Mouse (Mus musculus) embryo, embryonic 11.5 days (tissue): ENCODE results near the gene Tmc1.

Experiments used
- DNase-seq: peaks from one replicate; pipeline ENCODE4 v3.0.0-alpha.2; 2012; ENCODE audit warnings: low read depth, low spot score

Gene Tmc1

DNA sequence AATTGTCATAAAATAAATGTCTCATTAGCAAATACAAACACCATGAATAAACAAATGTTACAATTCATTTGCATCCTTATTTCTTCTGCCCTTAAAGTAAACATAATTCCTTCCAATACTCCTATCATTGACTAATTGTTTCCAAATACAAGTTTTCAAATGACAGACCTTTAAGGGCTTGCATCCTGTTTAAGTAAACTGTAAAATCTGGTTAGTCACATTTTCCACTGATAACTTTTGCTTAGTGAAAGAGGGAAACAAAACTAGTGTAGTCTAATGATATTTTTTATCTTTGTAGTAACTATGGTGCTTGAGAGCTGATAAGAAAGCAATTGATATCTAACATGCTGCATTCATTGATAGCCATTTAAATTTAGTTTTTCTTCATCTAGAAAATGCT is 154.5 kb downstream of the Tmc1 start:
- DNase-seq, result no peak

GRCm38 (mm10) chr19:20797558-20798101 is 156.4 kb downstream of the Tmc1 start:
- DNase-seq, result no peak

DNA sequence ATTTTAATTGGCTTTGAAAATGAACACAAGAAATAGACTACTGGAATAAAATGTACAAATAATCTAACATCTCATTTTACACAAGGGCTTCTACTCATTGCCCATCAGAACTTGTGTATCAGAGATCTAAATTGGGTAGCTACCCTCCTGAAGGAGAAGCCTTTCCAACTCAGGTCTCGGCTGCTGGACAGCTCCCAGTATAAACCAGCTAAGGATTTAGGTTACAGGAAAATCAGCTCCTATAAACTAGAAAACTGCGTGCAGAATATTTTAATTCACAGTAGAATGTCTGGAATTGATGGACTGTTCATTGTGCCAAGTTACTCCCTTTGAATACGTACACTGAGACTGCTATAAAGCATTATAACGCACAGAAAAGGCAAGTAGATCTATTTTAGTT is 158.0 kb downstream of the Tmc1 start:
- DNase-seq, result no peak

DNA sequence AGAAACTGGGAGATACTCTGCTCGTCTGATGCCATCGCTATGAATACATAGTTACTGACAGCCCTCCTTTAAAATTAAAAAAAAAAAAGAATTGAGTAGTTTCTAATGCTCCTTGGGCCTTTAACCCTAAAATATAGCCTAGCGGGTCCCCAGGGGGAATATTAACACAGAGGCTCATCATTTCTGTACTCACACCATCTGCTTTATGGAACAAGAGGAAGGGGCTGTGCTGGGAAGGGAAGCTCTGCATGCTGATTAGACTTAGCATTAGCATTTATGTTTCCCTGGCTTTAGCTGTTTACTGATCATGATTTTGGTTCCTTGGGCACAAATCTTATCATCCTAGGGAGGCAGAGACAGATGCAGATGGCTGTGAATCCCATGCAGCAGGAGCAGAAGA is 159.0 kb downstream of the Tmc1 start:
- DNase-seq, result no peak

GRCm38 (mm10) chr19:20792811-20793210 is 161.2 kb downstream of the Tmc1 start:
- no peak for DNase-seq

GRCm38 (mm10) chr19:20787289-20787688 is 166.7 kb downstream of the Tmc1 start:
- DNase-seq, result no peak

GRCm38 (mm10) chr19:20775681-20776080 is 178.3 kb downstream of the Tmc1 start:
- no peak for DNase-seq

DNA sequence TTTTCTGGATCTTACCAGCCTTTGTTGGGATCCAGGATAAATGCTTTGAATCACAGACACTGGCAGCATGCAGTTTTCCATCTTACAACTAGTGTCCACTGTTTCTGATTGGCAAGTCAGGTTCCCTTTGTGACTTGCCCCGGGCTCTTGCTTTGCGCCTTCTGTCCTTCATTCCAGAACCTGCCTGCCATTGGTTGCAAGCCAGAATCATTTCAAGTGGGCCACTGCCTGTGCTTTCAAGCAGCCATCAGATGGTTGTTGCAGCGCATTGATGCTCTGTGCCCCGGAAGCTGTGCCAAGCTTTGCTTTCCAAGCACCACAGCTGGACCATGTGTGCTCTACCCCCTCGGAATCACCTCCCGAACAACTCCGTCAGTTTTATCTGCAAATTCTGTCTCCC is 180.1 kb downstream of the Tmc1 start:
- DNase-seq, result no peak

DNA sequence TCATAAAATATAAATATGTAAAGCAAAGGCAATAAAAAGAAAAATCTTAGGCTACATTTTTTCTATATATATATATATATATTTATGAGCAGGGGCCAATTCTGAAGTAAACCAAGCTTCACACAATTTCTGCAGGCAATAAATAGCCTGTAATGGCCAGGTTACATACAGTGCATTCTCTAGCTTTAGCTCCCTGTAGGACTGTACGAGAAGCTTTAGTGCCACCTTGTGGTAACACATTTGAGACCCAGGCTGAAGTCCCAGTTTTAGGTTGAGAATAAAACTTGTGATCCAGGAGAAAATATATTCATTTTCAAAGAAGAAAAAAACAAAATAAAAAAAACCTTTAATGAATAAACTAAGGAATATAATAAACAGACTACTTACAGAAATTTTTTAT is 189.8 kb downstream of the Tmc1 start:
- peak; percentile 11 for DNase-seq

- no peak for DNase-seq
Measured at GRCm38 (mm10) chr19:20761675-20762426, 192.2 kb downstream of the Tmc1 start.

- no peak for DNase-seq
Measured at GRCm38 (mm10) chr19:20761119-20761518, 192.9 kb downstream of the Tmc1 start.

- no peak for DNase-seq
Measured at GRCm38 (mm10) chr19:20744630-20745029, 209.4 kb downstream of the Tmc1 start.
